Mouse (Mus musculus): Measurements from ENCODE around the gene Cd209g. TPM values are rescaled to one million over a fixed set of nuclear protein-coding genes. Genes with fewer than 3 reads are reported as not detected.

Cd209g gene
- 0.28 and 0.43 TPM in 2 replicates for polyA plus RNA-seq (2021; fragmentation: Nextera tagmentation)
- long read RNA-seq, experiment 1 = 0 reads
- long read RNA-seq, experiment 2, partial matches to known transcripts = 0 of 1 reads
- long read RNA-seq, experiment 2, other reads (novel, unspliced or antisense) = 0 of 1 reads

GRCm38 (mm10) chr8:4133798-4134197, at the start of gene Cd209g:
Gene Cd209g, plus strand, starts transcription at chr8:4134098.

GRCm38 (mm10) chr8:4105735-4106134, 28.2 kb upstream of the Cd209g start, which contains the start of gene Cd209f:
Gene Cd209f, minus strand, starts transcription at chr8:4105835.

GRCm38 (mm10) chr8:4165852-4166751, 32.2 kb downstream of the Cd209g start, which contains the start of gene Evi5l:
Gene Evi5l, plus strand, starts transcription at chr8:4166567.

Other genes starting within 250 kb of the Cd209g start
- gene Cd209b, start 207.3 kb upstream of the Cd209g start, polyA plus RNA-seq (2021; fragmentation: Nextera tagmentation) = 0.26 and 0.70 TPM in 2 replicates
- gene Cd209c, start 179.4 kb upstream of the Cd209g start, polyA plus RNA-seq (2021; fragmentation: Nextera tagmentation) = not detected in 2 replicates
- 1.2 and 2.2 TPM in 2 replicates for gene Cd209f, start 28.3 kb upstream of the Cd209g start, polyA plus RNA-seq (2021; fragmentation: Nextera tagmentation)
- gene Evi5l, start 32.5 kb downstream of the Cd209g start, polyA plus RNA-seq (2021; fragmentation: Nextera tagmentation) = 19.8 and 23.8 TPM in 2 replicates
- gene Prr36, start 83.4 kb downstream of the Cd209g start, polyA plus RNA-seq (2021; fragmentation: Nextera tagmentation) = 18.3 and 30.0 TPM in 2 replicates
- not detected in 2 replicates for gene Lrrc8e, start 92.7 kb downstream of the Cd209g start, polyA plus RNA-seq (2021; fragmentation: Nextera tagmentation)
- 12.9 and 16.1 TPM in 2 replicates for gene Map2k7, start 104.6 kb downstream of the Cd209g start, polyA plus RNA-seq (2021; fragmentation: Nextera tagmentation)
- gene Gm49320, start 104.8 kb downstream of the Cd209g start, polyA plus RNA-seq (2021; fragmentation: Nextera tagmentation) = 0.08 TPM in 1 of 2 replicates, not detected in the other
- 0.21 and 0.40 TPM in 2 replicates for gene Tgfbr3l, start 114.1 kb downstream of the Cd209g start, polyA plus RNA-seq (2021; fragmentation: Nextera tagmentation)
- gene Snapc2, start 119.0 kb downstream of the Cd209g start, polyA plus RNA-seq (2021; fragmentation: Nextera tagmentation) = 31.8 and 34.8 TPM in 2 replicates
- gene Ctxn1, start 125.2 kb downstream of the Cd209g start, polyA plus RNA-seq (2021; fragmentation: Nextera tagmentation) = 735 and 876 TPM in 2 replicates
- gene Timm44, start 141.8 kb downstream of the Cd209g start, polyA plus RNA-seq (2021; fragmentation: Nextera tagmentation) = 22.1 and 27.5 TPM in 2 replicates
- gene Ccl25, start 191.1 kb downstream of the Cd209g start, polyA plus RNA-seq (2021; fragmentation: Nextera tagmentation) = 19.5 and 23.5 TPM in 2 replicates
- 69.8 and 88.2 TPM in 2 replicates for gene Elavl1, start 191.3 kb downstream of the Cd209g start, polyA plus RNA-seq (2021; fragmentation: Nextera tagmentation)

Measured in layer of hippocampus, adult 6 months (tissue).